Mouse (Mus musculus) ES-Bruce4 (cell line): ENCODE measurements at regions not wholly inside any gene's neighbourhood (a gene's known extent, or its start where the extent isn't known, plus 50 kb on each side); places are given as distances from the start of the nearest gene placed in this dataset.

Source experiments
- CTCF ChIP-seq: IDR thresholded peaks from one replicate; pipeline ENCODE4 v1.8.1; 2011; ENCODE audit warnings: low read depth, low read length
- POLR2A ChIP-seq: IDR thresholded peaks from one replicate; pipeline ENCODE4 v1.8.1; 2011; ENCODE audit warnings: low read length; ENCODE audit not compliant: insufficient read depth

- TF ChIP-seq CTCF (no peak), POLR2A (no peak)
Measured at GRCm38 (mm10) chr14:31960201-31960854, 68.5 kb upstream of the Galnt15 start.
